Mouse (Mus musculus) limb, embryonic 14.5 days (tissue): Measurements from ENCODE around the gene Krt78. TPM values are rescaled to one million over a fixed set of nuclear protein-coding genes. Genes with fewer than 3 reads are reported as not detected.

Experiments used
- ATAC-seq: fragments of 200-750 bp; cut with Nextera tagmentation; 2 replicates; pipeline ENCODE4 v1.8.0; 2017; ENCODE audit warnings: low read depth, moderate number of reproducible peaks, moderate TSS enrichment; ENCODE audit not compliant: low FRiP score
- DNase-seq: peaks from one replicate; pipeline ENCODE4 v3.0.0-alpha.2; 2015; ENCODE audit warnings: low spot score
- H3K27ac ChIP-seq: fragments of 300-500 bp; sonication (generic); replicated peaks from 2 replicates; pipeline ENCODE4 v1.5.1; 2014; ENCODE audit warnings: low read depth, mild to moderate bottlenecking, low read length, moderate library complexity, mixed read lengths
- H3K27me3 ChIP-seq: fragments of 300-500 bp; sonication (generic); 2 replicates; pipeline ENCODE4 v1.6.1; 2014; ENCODE audit warnings: low read length, mixed read lengths; ENCODE audit not compliant: control insufficient read depth, insufficient read depth
- H3K36me3 ChIP-seq: fragments of 300-500 bp; sonication (generic); 2 replicates; pipeline ENCODE4 v1.6.1; 2014; ENCODE audit warnings: mild to moderate bottlenecking, low read length, moderate library complexity, mixed read lengths; ENCODE audit not compliant: control insufficient read depth, insufficient read depth
- H3K4me1 ChIP-seq: fragments of 300-500 bp; sonication (generic); 2 replicates; pipeline ENCODE4 v1.6.1; 2014; ENCODE audit warnings: antibody characterized with exemption, low read length, mixed read lengths; ENCODE audit not compliant: control insufficient read depth, insufficient read depth
- H3K4me2 ChIP-seq: fragments of 300-500 bp; sonication (generic); replicated peaks from 2 replicates; pipeline ENCODE4 v1.6.1; 2014; ENCODE audit warnings: low read depth, mild to moderate bottlenecking, low read length, moderate library complexity; ENCODE audit not compliant: severe bottlenecking
- H3K4me3 ChIP-seq: fragments of 300-500 bp; sonication (generic); replicated peaks from 2 replicates; pipeline ENCODE4 v1.5.1; 2014; ENCODE audit warnings: low read length
- H3K9ac ChIP-seq: fragments of 300-500 bp; sonication (generic); 2 replicates; pipeline ENCODE4 v1.6.1; 2014; ENCODE audit warnings: mild to moderate bottlenecking, low read depth, low read length, moderate library complexity; ENCODE audit not compliant: severe bottlenecking
- H3K9me3 ChIP-seq: fragments of 300-500 bp; sonication (generic); 2 replicates; pipeline ENCODE4 v1.6.1; 2016; ENCODE audit warnings: low read length; ENCODE audit not compliant: control insufficient read depth
- POLR2A ChIP-seq: fragments of 200-500 bp; IDR thresholded peaks from 2 replicates; pipeline ENCODE4 v1.8.0; 2012; ENCODE audit warnings: inconsistent platforms, mild to moderate bottlenecking, moderate library complexity, borderline replicate concordance; ENCODE audit not compliant: insufficient read depth, insufficient read length; ENCODE audit errors: extremely low read depth
- WGBS: fragments of 180-500 bp; shearing (Covaris S2); extraction: QIAGEN DNeasy Blood & Tissue Kit; methylation state at CpG from one replicate; pipeline ENCODE4 v1.1.7; 2014; 5-methylcytosine and 5-hydroxymethylcytosine counted together
- polyA plus RNA-seq, 2 experiments: library from polyadenylated mRNA; depleted of rRNA in 1 of 2; stranded (reverse) in 1 of 2; unstranded in 1 of 2; fragments of >200 nt; fragmentation: Nextera tagmentation in 1 of 2; extraction: Ambion mirVana in 1 of 2; gene quantifications; 2 replicates each; pipeline versions ENCODE4 v1.2.1 to v1.2.3; 2012 to 2014

The Krt78 gene
- polyA plus RNA-seq, 2 experiments = 0.08 to 0.09 TPM

DNA sequence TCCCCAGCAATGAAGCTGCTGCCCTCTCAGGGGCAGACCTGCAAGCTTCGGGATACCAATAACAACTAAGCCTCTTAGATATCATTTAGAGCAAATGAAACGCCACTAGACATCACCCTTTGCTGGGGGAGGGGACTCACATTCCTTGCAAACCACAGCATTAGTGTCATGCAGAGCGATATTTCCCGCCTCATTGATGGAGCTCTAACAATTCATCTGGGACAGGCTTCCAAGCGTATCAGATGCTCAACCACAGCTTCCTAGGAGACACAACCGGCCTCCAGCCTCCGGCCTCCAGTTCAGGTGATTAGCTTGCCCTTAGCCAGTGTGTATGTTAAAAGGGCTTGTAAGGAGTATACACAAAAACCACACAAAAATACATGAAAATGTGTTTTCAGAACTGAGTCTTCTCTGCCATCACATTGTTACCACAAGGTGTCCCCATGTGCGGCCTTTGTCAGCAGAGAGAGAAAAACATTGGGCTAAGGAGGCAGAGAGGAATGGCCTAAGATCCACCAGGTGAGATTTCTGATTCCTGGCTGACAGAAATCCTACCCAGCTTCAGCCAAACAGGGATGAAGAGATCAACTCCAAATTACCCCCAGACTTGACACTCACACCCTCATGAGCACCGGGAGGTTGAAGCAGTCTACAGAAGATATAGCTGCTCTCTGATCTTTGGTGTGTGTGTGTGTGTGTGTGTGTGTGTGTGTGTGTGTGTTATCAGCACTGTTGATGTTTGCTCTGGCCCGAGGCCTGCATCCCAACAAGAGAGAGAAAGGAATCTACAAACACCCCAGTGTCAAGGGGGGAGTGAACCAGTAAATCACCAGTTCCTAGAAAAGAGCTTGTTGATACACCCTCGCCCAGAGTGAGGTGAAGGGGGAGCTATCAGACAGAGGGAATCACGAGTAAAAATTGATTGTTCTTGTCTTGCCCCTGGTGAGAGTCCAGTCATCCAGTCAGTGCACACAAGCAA lies 51.6 kb downstream of the Krt78 start:
- Histone ChIP-seq H3K4me2 (no peak overlapping the region), H3K4me3 (no peak overlapping the region), H3K36me3 (no peaks in the 10 kb centered on the region), H3K9me3 (no peaks in the 10 kb centered on the region), H3K4me1 (no peaks in the 10 kb centered on the region), H3K27ac (no peak overlapping the region), H3K27me3 (no peaks in the 10 kb centered on the region), H3K9ac (no peak overlapping the region)
- 54% methylated on average over 12 of the region's 12 CpGs for WGBS
- no peak for TF ChIP-seq POLR2A
- no peak for ATAC-seq
- no peak for DNase-seq

Other genes with a start within 250 kb of the Krt78 start
- gene Krt5, start 241.4 kb downstream of the Krt78 start, polyA plus RNA-seq (2012; rRNA removed) = 322 and 422 TPM in 2 replicates
- 204 and 215 TPM in 2 replicates for gene Krt5, start 241.4 kb downstream of the Krt78 start, polyA plus RNA-seq (2014; fragmentation: Nextera tagmentation; extraction: Ambion mirVana)
- 0.03 and 0.04 TPM in 2 replicates for gene Krt71, start 211.2 kb downstream of the Krt78 start, polyA plus RNA-seq (2012; rRNA removed)
- gene Krt71, start 211.2 kb downstream of the Krt78 start, polyA plus RNA-seq (2014; fragmentation: Nextera tagmentation; extraction: Ambion mirVana) = not detected in 2 replicates
- gene Krt72, start 167.8 kb downstream of the Krt78 start, polyA plus RNA-seq (2012; rRNA removed) = 0.15 and 0.36 TPM in 2 replicates
- 0.40 and 1.0 TPM in 2 replicates for gene Krt72, start 167.8 kb downstream of the Krt78 start, polyA plus RNA-seq (2014; fragmentation: Nextera tagmentation; extraction: Ambion mirVana)
- 0.03 and 0.04 TPM in 2 replicates for gene Krt73, start 151.9 kb downstream of the Krt78 start, polyA plus RNA-seq (2012; rRNA removed)
- gene Krt73, start 151.9 kb downstream of the Krt78 start, polyA plus RNA-seq (2014; fragmentation: Nextera tagmentation; extraction: Ambion mirVana) = not detected in 2 replicates
- gene Krt2, start 136.1 kb downstream of the Krt78 start, polyA plus RNA-seq (2012; rRNA removed) = 0.37 and 0.45 TPM in 2 replicates
- gene Krt2, start 136.1 kb downstream of the Krt78 start, polyA plus RNA-seq (2014; fragmentation: Nextera tagmentation; extraction: Ambion mirVana) = 0.34 and 0.46 TPM in 2 replicates
- 149 and 235 TPM in 2 replicates for gene Krt1, start 103.5 kb downstream of the Krt78 start, polyA plus RNA-seq (2012; rRNA removed)
- gene Krt1, start 103.5 kb downstream of the Krt78 start, polyA plus RNA-seq (2014; fragmentation: Nextera tagmentation; extraction: Ambion mirVana) = 167 and 206 TPM in 2 replicates
- gene Krt77, start 84.6 kb downstream of the Krt78 start, polyA plus RNA-seq (2012; rRNA removed) = 10.0 and 19.9 TPM in 2 replicates
- gene Krt77, start 84.6 kb downstream of the Krt78 start, polyA plus RNA-seq (2014; fragmentation: Nextera tagmentation; extraction: Ambion mirVana) = 16.4 and 32.8 TPM in 2 replicates
- gene Krt76, start 61.4 kb downstream of the Krt78 start, polyA plus RNA-seq (2012; rRNA removed) = not detected in 2 replicates
- 0.08 TPM in 1 of 2 replicates, not detected in the other for gene Krt76, start 61.4 kb downstream of the Krt78 start, polyA plus RNA-seq (2014; fragmentation: Nextera tagmentation; extraction: Ambion mirVana)
- 27.0 and 51.0 TPM in 2 replicates for gene Krt4, start 29.6 kb downstream of the Krt78 start, polyA plus RNA-seq (2012; rRNA removed)
- gene Krt4, start 29.6 kb downstream of the Krt78 start, polyA plus RNA-seq (2014; fragmentation: Nextera tagmentation; extraction: Ambion mirVana) = 180 and 268 TPM in 2 replicates
- gene Krt79, start 14.0 kb downstream of the Krt78 start, polyA plus RNA-seq (2012; rRNA removed) = 0.18 and 0.23 TPM in 2 replicates
- gene Krt79, start 14.0 kb downstream of the Krt78 start, polyA plus RNA-seq (2014; fragmentation: Nextera tagmentation; extraction: Ambion mirVana) = 0.29 and 0.51 TPM in 2 replicates
- gene Krt8, start 50.2 kb upstream of the Krt78 start, polyA plus RNA-seq (2012; rRNA removed) = 3.7 and 7.9 TPM in 2 replicates
- 13.2 and 19.8 TPM in 2 replicates for gene Krt8, start 50.2 kb upstream of the Krt78 start, polyA plus RNA-seq (2014; fragmentation: Nextera tagmentation; extraction: Ambion mirVana)
- gene Krt18, start 73.9 kb upstream of the Krt78 start, polyA plus RNA-seq (2012; rRNA removed) = 5.9 and 7.6 TPM in 2 replicates
- gene Krt18, start 73.9 kb upstream of the Krt78 start, polyA plus RNA-seq (2014; fragmentation: Nextera tagmentation; extraction: Ambion mirVana) = 16.4 and 22.3 TPM in 2 replicates
- gene Eif4b, start 119.5 kb upstream of the Krt78 start, polyA plus RNA-seq (2012; rRNA removed) = 165 and 199 TPM in 2 replicates
- gene Eif4b, start 119.5 kb upstream of the Krt78 start, polyA plus RNA-seq (2014; fragmentation: Nextera tagmentation; extraction: Ambion mirVana) = 133 and 134 TPM in 2 replicates
- gene Tns2, start 146.1 kb upstream of the Krt78 start, polyA plus RNA-seq (2012; rRNA removed) = 114 and 134 TPM in 2 replicates
- 62.5 and 66.3 TPM in 2 replicates for gene Tns2, start 146.1 kb upstream of the Krt78 start, polyA plus RNA-seq (2014; fragmentation: Nextera tagmentation; extraction: Ambion mirVana)
- 37.4 and 39.8 TPM in 2 replicates for gene Spryd3, start 181.9 kb upstream of the Krt78 start, polyA plus RNA-seq (2012; rRNA removed)
- 18.7 and 18.9 TPM in 2 replicates for gene Spryd3, start 181.9 kb upstream of the Krt78 start, polyA plus RNA-seq (2014; fragmentation: Nextera tagmentation; extraction: Ambion mirVana)
- gene Igfbp6, start 190.1 kb upstream of the Krt78 start, polyA plus RNA-seq (2012; rRNA removed) = 6.2 and 8.1 TPM in 2 replicates
- 11.7 and 11.9 TPM in 2 replicates for gene Igfbp6, start 190.1 kb upstream of the Krt78 start, polyA plus RNA-seq (2014; fragmentation: Nextera tagmentation; extraction: Ambion mirVana)
- 0.87 and 1.1 TPM in 2 replicates for gene Soat2, start 196.2 kb upstream of the Krt78 start, polyA plus RNA-seq (2012; rRNA removed)
- gene Soat2, start 196.2 kb upstream of the Krt78 start, polyA plus RNA-seq (2014; fragmentation: Nextera tagmentation; extraction: Ambion mirVana) = 0.48 and 0.76 TPM in 2 replicates
- gene Zfp740, start 249.0 kb upstream of the Krt78 start, polyA plus RNA-seq (2012; rRNA removed) = 89.4 and 96.0 TPM in 2 replicates
- 53.8 and 64.0 TPM in 2 replicates for gene Zfp740, start 249.0 kb upstream of the Krt78 start, polyA plus RNA-seq (2014; fragmentation: Nextera tagmentation; extraction: Ambion mirVana)